Mouse (Mus musculus) forebrain, embryonic 14.5 days (tissue): Measurements from ENCODE around the gene Efcab8. TPM values are rescaled to one million over a fixed set of nuclear protein-coding genes. Genes with fewer than 3 reads are reported as not detected.

ENCODE experiments used
- ATAC-seq: fragments of 200-750 bp; cut with Nextera tagmentation; 2 replicates; pipeline ENCODE4 v1.8.0; 2017; ENCODE audit warnings: mild to moderate bottlenecking, moderate library complexity
- DNase-seq: peaks from one replicate; pipeline ENCODE4 v3.0.0-alpha.2; 2015; ENCODE audit warnings: low spot score
- H3K27ac ChIP-seq: fragments of 300-500 bp; sonication (generic); 2 replicates; pipeline ENCODE4 v1.5.1; 2014; ENCODE audit warnings: low read depth, mild to moderate bottlenecking, control low read depth, low read length, moderate library complexity
- H3K27me3 ChIP-seq: fragments of 300-500 bp; sonication (generic); replicated peaks from 2 replicates; pipeline ENCODE4 v1.6.1; 2014; ENCODE audit warnings: low read length, control low read depth, mixed read lengths; ENCODE audit not compliant: control insufficient read depth, insufficient read depth
- H3K36me3 ChIP-seq: fragments of 300-500 bp; sonication (generic); 2 replicates; pipeline ENCODE4 v1.6.1; 2014; ENCODE audit warnings: low read length, control low read depth; ENCODE audit not compliant: control insufficient read depth, insufficient read depth
- H3K4me1 ChIP-seq: fragments of 300-500 bp; sonication (generic); 2 replicates; pipeline ENCODE4 v1.6.1; 2014; ENCODE audit warnings: antibody characterized with exemption, low read length, control low read depth; ENCODE audit not compliant: control insufficient read depth, insufficient read depth
- H3K4me2 ChIP-seq: fragments of 300-500 bp; sonication (generic); 2 replicates; pipeline ENCODE4 v1.6.1; 2014; ENCODE audit warnings: mild to moderate bottlenecking, control low read depth, low read length
- H3K4me3 ChIP-seq: fragments of 300-500 bp; sonication (generic); 2 replicates; pipeline ENCODE4 v1.5.1; 2014; ENCODE audit warnings: low read depth, low read length, control low read depth
- H3K9ac ChIP-seq: fragments of 300-500 bp; sonication (generic); 2 replicates; pipeline ENCODE4 v1.6.1; 2014; ENCODE audit warnings: mild to moderate bottlenecking, low read length, control low read depth, moderate library complexity
- H3K9me3 ChIP-seq: fragments of 300-500 bp; sonication (generic); replicated peaks from 2 replicates; pipeline ENCODE4 v1.6.1; 2016; ENCODE audit warnings: low read length, control low read depth, mixed read lengths; ENCODE audit not compliant: control insufficient read depth
- WGBS: fragments of 180-500 bp; shearing (Covaris S2); extraction: QIAGEN DNeasy Blood & Tissue Kit; methylation state at CpG from one replicate; pipeline ENCODE4 v1.1.7; 2014; 5-methylcytosine and 5-hydroxymethylcytosine counted together
- polyA plus RNA-seq: library from polyadenylated mRNA; unstranded; fragments of >200 nt; fragmentation: Nextera tagmentation; extraction: Ambion mirVana; gene quantifications from 2 replicates; pipeline ENCODE4 v1.2.1, GENCODE M21; 2014

Efcab8 gene
- polyA plus RNA-seq, 1 experiment from 2014 or later: not detected

GRCm38 (mm10) chr2:153870984-153871383 is 91.3 kb downstream of the Efcab8 start, which contains the start of gene Sun5:
TSS of gene Sun5 (minus strand) at chr2:153871084.
- Histone ChIP-seq H3K4me1 (no peaks in the 10 kb centered on the region), H3K4me3 (no peak within 1 kb of the TSS), H3K9me3 (no peaks in the 10 kb centered on the region), H3K9ac (no peak within 1 kb of the TSS), H3K4me2 (no peak within 1 kb of the TSS), H3K27ac (no peak within 1 kb of the TSS), H3K27me3 (no peaks in the 10 kb centered on the region), H3K36me3 (no peaks in the 10 kb centered on the region)
- WGBS: 93% methylated on average over 4 of the region's 4 CpGs
- DNase-seq (no peak), ATAC-seq (no peak)

- Histone ChIP-seq H3K27ac (no peak within 1 kb of the TSS), H3K4me1 (no peaks in the 10 kb centered on the region), H3K36me3 (no peaks in the 10 kb centered on the region), H3K27me3 (no peaks in the 10 kb centered on the region), H3K9ac (no peak within 1 kb of the TSS), H3K9me3 (no peaks in the 10 kb centered on the region), H3K4me2 (no peak within 1 kb of the TSS), H3K4me3 (no peak within 1 kb of the TSS)
- no peak for ATAC-seq
- WGBS: 78% methylated on average over 9 of the region's 9 CpGs
- no peak for DNase-seq
These were observed 95.0 kb downstream of the Efcab8 start, which contains the start of gene Bpifb2 for GRCm38 (mm10) chr2:153874745-153875144. TSS of gene Bpifb2 (plus strand) at chr2:153875045.

Other genes starting within 250 kb of the Efcab8 start
- 31.4 and 42.0 TPM in 2 replicates for gene Nol4l, start 250.0 kb upstream of the Efcab8 start, polyA plus RNA-seq
- 86.9 and 95.9 TPM in 2 replicates for gene Commd7, start 147.2 kb upstream of the Efcab8 start, polyA plus RNA-seq
- 3.2 and 3.5 TPM in 2 replicates for gene Dnmt3b, start 130.5 kb upstream of the Efcab8 start, polyA plus RNA-seq
- gene Dnmt3c, start 83.3 kb upstream of the Efcab8 start, polyA plus RNA-seq: 0.08 and 0.16 TPM in 2 replicates
- gene Mapre1, start 38.7 kb upstream of the Efcab8 start, polyA plus RNA-seq: 384 and 427 TPM in 2 replicates
- not detected in 2 replicates for gene Sun5, start 91.2 kb downstream of the Efcab8 start, polyA plus RNA-seq
- not detected in 2 replicates for gene Bpifb2, start 95.1 kb downstream of the Efcab8 start, polyA plus RNA-seq
- gene Bpifb6, start 120.5 kb downstream of the Efcab8 start, polyA plus RNA-seq: not detected in 2 replicates
- gene Bpifb3, start 138.3 kb downstream of the Efcab8 start, polyA plus RNA-seq: not detected in 2 replicates
- gene Bpifb4, start 158.3 kb downstream of the Efcab8 start, polyA plus RNA-seq: not detected in 2 replicates
- not detected in 2 replicates for gene Bpifa6, start 195.0 kb downstream of the Efcab8 start, polyA plus RNA-seq
- gene Bpifa2, start 228.3 kb downstream of the Efcab8 start, polyA plus RNA-seq: not detected in 2 replicates